Mouse (Mus musculus) left cerebral cortex, postnatal 36 days (tissue): Measurements from ENCODE around the gene Elf1. TPM values are rescaled to one million over a fixed set of nuclear protein-coding genes. Genes with fewer than 3 reads are reported as not detected.

Source experiments
- DNase-seq, 2 experiments: peaks; one replicate each; pipeline ENCODE4 v3.0.0; 2021 to 2022; ENCODE audit warnings: low spot score in 2 of 2, mixed read lengths in 1 of 2
- intact Hi-C: fragments of 180-260 bp; cut with DNase I; formaldehyde crosslinking; loops from one replicate; pipeline ENCODE4 v1.15.1; 2025
- microRNA-seq: library from miRNA; unstranded; fragments of <30 nt; microRNA quantifications from one replicate; pipeline ENCODE4 v1.2.0, GENCODE M21; 2022
- total RNA-seq, 2 experiments: library from RNA; stranded (reverse); gene quantifications; 2 replicates each; pipeline ENCODE4 v1.2.3; 2021

Gene Elf1
- total RNA-seq, 2 experiments from 2014 or later: 4.1 to 4.8 TPM

- intact Hi-C loops: no loop called here
These were observed 124.9 kb downstream of the Elf1 start for GRCm38 (mm10) chr14:79605881-79606280.

GRCm38 (mm10) chr14:79606392-79606791, 125.4 kb downstream of the Elf1 start:
- intact Hi-C loops: no loop called here
- DNase-seq: no peak

More at GRCm38 (mm10) chr14:79605881-79606280, 124.9 kb downstream of the Elf1 start:
- DNase-seq: no peak

DNA sequence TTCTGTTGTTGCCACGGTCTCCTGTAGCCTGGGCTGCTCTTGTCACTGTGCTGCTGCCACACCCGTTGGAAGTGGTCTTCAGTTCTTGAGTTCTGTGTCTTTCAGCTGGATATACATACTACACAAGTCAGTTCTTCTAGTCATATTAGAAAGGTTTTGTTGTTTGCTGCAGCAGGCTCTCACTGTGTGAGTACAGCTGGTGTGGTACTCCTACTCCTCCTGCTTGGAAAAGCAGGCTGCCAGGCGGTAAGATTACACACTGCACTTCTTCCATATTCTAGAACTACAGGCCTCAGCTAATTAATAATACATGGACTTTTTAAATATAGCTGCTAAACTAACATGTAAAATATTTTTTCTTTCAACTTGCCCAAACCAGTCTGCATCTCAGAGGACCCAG, 125.9 kb downstream of the Elf1 start:
- intact Hi-C loops: no loop called here
- peak in 1 of 2 experiments; percentile 10 for DNase-seq

GRCm38 (mm10) chr14:79607352-79607751, 126.4 kb downstream of the Elf1 start:
- DNase-seq: no peak
- intact Hi-C loops: no loop called here

DNA sequence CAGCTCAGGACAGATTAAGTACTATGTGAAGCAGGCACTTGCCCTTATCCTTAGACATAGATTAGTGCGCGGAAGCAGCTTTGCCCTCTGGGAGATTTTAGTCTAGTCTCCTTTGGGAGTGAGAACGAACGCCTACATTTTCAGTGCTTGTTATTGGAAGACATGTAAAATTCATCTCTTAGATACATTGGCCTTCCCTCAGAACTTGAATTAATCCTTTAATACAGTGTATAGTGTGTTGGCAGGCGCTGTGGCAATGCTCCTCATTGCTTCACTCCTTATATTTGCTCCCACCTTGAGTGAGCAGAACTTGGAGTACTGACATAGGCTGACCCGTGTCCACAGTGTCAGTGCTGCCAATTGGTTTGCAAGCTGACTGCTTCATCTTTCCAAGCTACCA, 127.3 kb downstream of the Elf1 start:
- intact Hi-C loops: no loop called here
- DNase-seq: no peak

GRCm38 (mm10) chr14:79617121-79617828, 136.3 kb downstream of the Elf1 start:
- DNase-seq: peak; percentile 10 to 13
- intact Hi-C loops: loop anchor here (1.0 to 10.0 kb wide), 5 partner anchors 122 to 596 kb away; no protein-coding TSS in a partner anchor

- intact Hi-C loops: loop anchor here (5.0 to 10.0 kb wide), 3 partner anchors 147 to 425 kb away; no protein-coding TSS in a partner anchor
- DNase-seq: no peak
These were observed 138.8 kb downstream of the Elf1 start for GRCm38 (mm10) chr14:79619802-79620201.

GRCm38 (mm10) chr14:79621143-79621542, 140.1 kb downstream of the Elf1 start:
- intact Hi-C loops: no loop called here
- DNase-seq: no peak

Small RNAs within 50 kb of the gene (microRNA-seq; reads per million reads assigned to microRNA genes)
- gene Gm27857: not detected

Other genes starting within 250 kb of the Elf1 start
- not detected for gene Zfp957, start 233.8 kb upstream of the Elf1 start, total RNA-seq
- gene Rgcc, start 179.5 kb upstream of the Elf1 start, total RNA-seq: 10 to 100 TPM; 30.1 to 39.0 TPM
- 10 to 100 TPM in 1 of 2 experiments, 1 to 10 TPM in 1; 9.9 to 17.6 TPM for gene Naa16, start 90.4 kb upstream of the Elf1 start, total RNA-seq
- gene Mtrf1, start 83.4 kb upstream of the Elf1 start, total RNA-seq: 1 to 10 TPM; 5.1 to 5.5 TPM
- gene Kbtbd7, start 54.7 kb upstream of the Elf1 start, total RNA-seq: 10 to 100 TPM; 37.5 to 41.3 TPM
- 1 to 10 TPM; 1.0 to 1.4 TPM for gene Kbtbd6, start 29.4 kb upstream of the Elf1 start, total RNA-seq
- gene Wbp4, start 326 bp downstream of the Elf1 start, total RNA-seq: 10 to 100 TPM; 48.2 to 51.7 TPM
- 10 to 100 TPM; 83.0 to 91.4 TPM for gene Sugt1, start 106.5 kb downstream of the Elf1 start, total RNA-seq
- gene Cnmd, start 181.0 kb downstream of the Elf1 start, total RNA-seq: 1 to 10 TPM in 1 of 2 experiments, under 1 TPM in 1; 0.88 to 1.2 TPM